Mouse (Mus musculus) cortical plate, adult 2 months (tissue): ENCODE measurements around the gene Slc35b2. TPM values are rescaled to one million over a fixed set of nuclear protein-coding genes. Genes with fewer than 3 reads are reported as not detected.

Source experiments
- H3K27ac ChIP-seq: fragments of 200-500 bp; 2 replicates; pipeline ENCODE4 v1.5.1; 2012; ENCODE audit warnings: low read length, control low read depth, inconsistent platforms; ENCODE audit not compliant: insufficient read depth
- H3K4me1 ChIP-seq: fragments of 200-500 bp; 2 replicates; pipeline ENCODE4 v1.6.1; 2011; ENCODE audit warnings: low read length; ENCODE audit not compliant: control insufficient read depth, insufficient read depth
- H3K4me3 ChIP-seq: fragments of 200-500 bp; 2 replicates; pipeline ENCODE4 v1.5.1; 2011; ENCODE audit warnings: mild to moderate bottlenecking, low read length, control low read depth; ENCODE audit not compliant: insufficient read depth
- CTCF ChIP-seq: fragments of 200-500 bp; IDR thresholded peaks from 2 replicates; pipeline ENCODE4 v1.5.1; 2011; ENCODE audit warnings: mild to moderate bottlenecking, control low read depth, low read length; ENCODE audit not compliant: insufficient read depth; ENCODE audit errors: extremely low read depth
- POLR2A ChIP-seq: fragments of 200-500 bp; IDR thresholded peaks from 2 replicates; pipeline ENCODE4 v1.6.1; 2011; ENCODE audit warnings: mild to moderate bottlenecking, low read length, control low read depth; ENCODE audit not compliant: insufficient read depth; ENCODE audit errors: extremely low read depth
- polyA plus RNA-seq: library from polyadenylated mRNA; depleted of rRNA; stranded (reverse); fragments of >200 nt; gene quantifications from 2 replicates; pipeline ENCODE4 v1.2.3, GENCODE M21; 2012

The Slc35b2 gene
- polyA plus RNA-seq, 1 experiment, result 52.6 TPM

DNA sequence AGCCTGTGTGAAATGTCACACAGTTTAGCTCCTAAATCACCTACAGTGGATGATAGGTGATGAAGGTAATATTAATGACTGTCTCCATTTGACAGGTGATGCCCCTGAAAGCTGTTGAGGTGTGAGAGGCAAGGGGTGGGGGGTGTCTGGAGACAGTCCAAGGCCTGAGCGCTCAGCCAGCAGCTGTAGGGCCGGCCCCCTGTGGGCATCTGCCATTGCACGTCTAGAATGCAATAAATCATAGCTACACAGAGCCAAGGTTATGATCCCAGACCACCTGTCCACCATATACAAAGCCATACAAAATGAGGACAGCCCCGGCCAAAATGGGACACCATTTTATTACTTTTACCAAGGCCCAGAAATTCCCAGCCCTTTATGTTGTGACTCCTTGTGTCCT is 38.7 kb upstream of the Slc35b2 start:
- Histone ChIP-seq H3K4me3 (no peak overlapping the region), H3K4me1 (peaks cover 2% of the 10 kb centered on the region; the same call in 1 of the 2 replicates), H3K27ac (no peak overlapping the region)
- TF ChIP-seq POLR2A (no peak), CTCF (no peak)

DNA sequence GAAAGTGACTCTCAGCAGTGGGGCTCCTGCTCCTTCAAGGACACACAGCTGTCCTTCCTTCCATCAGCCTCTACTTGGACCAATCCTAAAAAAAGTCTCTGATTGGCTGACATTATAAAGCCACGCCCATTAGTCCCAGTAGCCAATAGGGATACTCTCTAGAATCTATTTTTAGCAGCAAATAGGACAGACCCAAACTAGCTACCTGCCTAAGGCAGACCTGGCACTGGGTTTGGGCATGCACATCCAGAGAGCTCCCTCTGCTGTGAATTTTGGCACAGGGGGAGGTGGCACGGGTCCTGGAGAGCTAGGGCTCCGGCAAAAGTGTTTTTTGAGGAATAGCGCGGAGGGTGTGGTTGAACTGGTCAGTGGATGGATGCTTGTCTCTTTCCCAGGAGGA is 37.1 kb upstream of the Slc35b2 start:
- no peak overlapping the region for H3K4me3 ChIP-seq
- H3K27ac ChIP-seq, result no peak overlapping the region
- TF ChIP-seq CTCF, result no peak
- no peak for TF ChIP-seq POLR2A
- peaks cover 2% of the 10 kb centered on the region; the same call in 1 of the 2 replicates for H3K4me1 ChIP-seq

DNA sequence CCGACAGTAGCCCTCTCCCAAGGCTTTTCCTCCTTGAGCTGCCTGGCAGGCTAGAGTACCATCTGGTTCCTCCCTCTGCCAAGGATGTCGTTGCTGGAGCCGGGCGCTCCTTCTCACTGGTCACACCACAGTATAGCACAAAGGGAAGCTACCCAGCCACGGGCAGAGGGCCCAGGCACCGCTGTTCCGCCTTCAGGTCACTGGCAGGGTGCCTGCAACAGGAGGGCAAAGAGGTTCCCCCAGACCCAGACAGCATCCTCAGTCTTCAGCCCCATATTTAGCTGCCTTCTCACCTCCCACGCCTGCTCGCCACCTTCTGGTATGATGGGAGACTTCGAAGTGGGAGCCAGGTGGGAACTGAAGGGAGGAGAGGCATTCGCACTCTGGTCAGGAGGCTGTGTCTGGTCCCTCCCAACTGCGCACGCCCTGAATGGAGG is 33.3 kb upstream of the Slc35b2 start:
- Histone ChIP-seq H3K4me3 (no peak overlapping the region), H3K27ac (no peak overlapping the region), H3K4me1 (no peaks in the 10 kb centered on the region)
- TF ChIP-seq CTCF (no peak), POLR2A (no peak)

DNA sequence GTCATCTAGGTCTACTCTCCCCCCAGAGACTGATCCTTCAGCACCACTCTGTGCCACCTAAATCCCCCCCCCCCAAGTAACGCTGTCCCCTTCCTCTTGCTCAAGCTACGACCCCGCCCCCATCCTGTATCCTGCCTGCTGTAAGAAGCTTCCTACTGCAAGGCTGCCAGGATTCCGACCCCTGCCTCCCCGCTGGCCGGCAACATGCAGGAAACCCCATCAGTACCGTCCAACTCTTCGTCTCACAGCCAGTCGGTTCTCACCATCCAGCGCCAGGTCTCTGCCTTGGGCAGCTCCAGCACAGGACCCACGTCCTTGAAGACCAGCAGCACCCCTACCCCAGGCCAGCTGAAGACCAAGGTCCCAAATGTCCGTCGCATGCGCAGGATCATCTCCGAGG is 30.8 kb upstream of the Slc35b2 start:
- TF ChIP-seq CTCF, result no peak
- no peak for TF ChIP-seq POLR2A
- Histone ChIP-seq H3K4me1 (no peaks in the 10 kb centered on the region; the same call in 1 of the 2 replicates), H3K4me3 (no peak overlapping the region), H3K27ac (no peak overlapping the region)

DNA sequence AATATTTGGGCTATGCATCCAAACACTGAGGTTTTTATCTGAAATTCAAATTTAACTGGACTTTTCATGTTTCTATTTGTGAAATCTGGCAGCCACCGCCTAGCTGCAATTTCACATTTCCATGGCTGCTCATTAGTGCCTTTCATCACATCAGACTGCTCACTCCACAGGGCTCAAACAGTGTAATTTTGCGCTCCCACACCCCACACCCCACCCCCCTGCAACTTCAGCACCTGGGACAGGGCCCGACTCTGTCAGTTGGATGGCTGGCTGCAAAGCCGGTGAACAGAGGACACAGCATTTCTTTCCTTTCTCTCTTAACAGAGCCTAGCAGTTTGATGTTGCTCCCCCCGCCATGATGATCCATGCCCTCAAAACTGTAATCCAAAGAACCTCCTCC is 27.4 kb upstream of the Slc35b2 start:
- Histone ChIP-seq H3K4me3 (no peak overlapping the region), H3K27ac (no peak overlapping the region), H3K4me1 (peaks cover 3% of the 10 kb centered on the region; the same call in 1 of the 2 replicates)
- TF ChIP-seq CTCF, result no peak
- no peak for TF ChIP-seq POLR2A

DNA sequence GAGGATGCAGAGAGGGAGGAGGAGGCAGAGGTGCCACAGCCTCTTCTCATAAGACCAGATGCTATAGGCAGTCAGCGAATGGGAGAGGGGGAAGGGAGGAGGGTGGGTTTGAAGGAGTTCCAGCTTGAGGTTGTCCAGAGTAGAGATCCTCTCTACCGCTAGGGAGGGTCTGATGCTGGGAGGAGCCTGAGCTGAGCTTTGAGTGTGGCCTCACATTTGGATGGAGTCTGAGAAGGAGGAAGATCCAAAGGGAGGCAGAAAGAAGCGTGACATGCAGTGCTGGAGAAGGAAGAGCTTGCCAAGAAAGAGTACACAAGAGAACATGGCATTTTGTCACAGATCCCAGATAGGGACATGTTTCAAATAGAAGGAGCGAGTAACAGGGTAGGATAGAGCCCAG is 25.3 kb upstream of the Slc35b2 start:
- H3K27ac ChIP-seq, result no peak overlapping the region
- TF ChIP-seq CTCF (no peak), POLR2A (no peak)

DNA sequence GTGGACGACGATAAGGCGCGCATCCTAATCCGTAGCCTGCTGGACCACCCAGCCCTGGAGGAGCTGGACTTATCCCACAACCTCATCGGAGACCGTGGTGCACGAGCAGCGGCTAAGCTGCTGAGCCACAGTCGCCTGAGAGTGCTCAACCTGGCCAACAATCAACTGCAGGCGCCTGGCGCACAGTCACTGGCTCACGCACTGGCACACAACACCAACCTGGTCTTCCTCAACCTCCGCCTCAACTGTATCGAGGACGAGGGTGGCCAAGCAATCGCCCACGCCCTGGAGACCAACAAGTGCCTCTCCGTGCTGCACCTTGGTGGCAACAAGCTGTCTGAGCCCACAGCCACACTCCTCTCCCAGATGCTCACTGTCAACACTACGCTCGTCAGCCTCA is 24.0 kb upstream of the Slc35b2 start:
- H3K27ac ChIP-seq, result peak overlapping the region; percentile 14; the same call in 1 of the 2 replicates
- TF ChIP-seq CTCF (no peak), POLR2A (no peak)
- no peak overlapping the region for H3K4me3 ChIP-seq
- H3K4me1 ChIP-seq, result peaks cover 11% of the 10 kb centered on the region

More for the DNA sequence above, 25.3 kb upstream of the Slc35b2 start:
- Histone ChIP-seq H3K4me3 (no peak overlapping the region), H3K4me1 (peaks cover 9% of the 10 kb centered on the region; the same call in 1 of the 2 replicates)

DNA sequence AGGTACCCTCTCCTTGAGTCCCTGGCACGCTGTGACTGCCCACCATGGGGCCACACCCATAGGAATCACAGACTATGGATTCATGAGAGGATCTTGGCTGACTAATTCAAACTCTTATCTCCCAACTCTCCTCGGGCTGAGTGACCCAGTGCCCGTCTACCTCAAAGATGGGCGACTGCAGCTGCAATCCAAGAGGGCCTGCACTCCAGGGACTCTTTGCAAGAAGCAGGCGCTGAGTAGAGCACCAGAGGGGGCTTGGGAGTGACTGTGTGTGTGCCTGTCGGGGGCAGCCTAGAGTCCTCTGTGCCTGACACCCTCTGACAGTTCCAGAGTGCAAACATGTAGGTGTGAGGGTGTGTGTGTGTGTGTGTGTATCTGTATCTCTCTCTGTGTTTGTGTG is 21.5 kb upstream of the Slc35b2 start:
- peaks cover 11% of the 10 kb centered on the region for H3K4me1 ChIP-seq
- H3K27ac ChIP-seq, result no peak overlapping the region; the same call in 1 of the 2 replicates
- H3K4me3 ChIP-seq, result no peak overlapping the region
- no peak for TF ChIP-seq CTCF
- no peak for TF ChIP-seq POLR2A

DNA sequence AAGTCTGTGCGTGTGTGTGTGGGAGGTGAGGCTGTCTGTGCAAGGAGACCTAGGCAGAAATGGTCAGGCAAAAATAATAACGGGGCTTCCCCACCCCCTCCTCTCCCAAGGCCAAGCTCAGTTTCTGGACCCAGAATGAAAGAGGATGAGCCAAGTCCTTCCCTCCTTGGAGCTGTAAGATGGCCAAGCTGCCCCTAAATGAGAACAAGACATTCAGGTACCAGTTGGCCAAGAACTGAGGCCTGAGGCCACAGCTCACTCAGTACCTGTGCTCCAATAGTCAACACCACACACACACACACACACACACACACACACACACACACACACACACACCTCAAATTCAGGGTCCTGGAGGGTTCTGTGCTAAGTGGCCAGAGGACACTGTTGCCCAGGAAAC is 21.0 kb upstream of the Slc35b2 start:
- TF ChIP-seq CTCF (no peak), POLR2A (no peak)
- Histone ChIP-seq H3K4me1 (peaks cover 11% of the 10 kb centered on the region), H3K27ac (peak overlapping the region; percentile 32; the same call in 1 of the 2 replicates), H3K4me3 (no peak overlapping the region)

DNA sequence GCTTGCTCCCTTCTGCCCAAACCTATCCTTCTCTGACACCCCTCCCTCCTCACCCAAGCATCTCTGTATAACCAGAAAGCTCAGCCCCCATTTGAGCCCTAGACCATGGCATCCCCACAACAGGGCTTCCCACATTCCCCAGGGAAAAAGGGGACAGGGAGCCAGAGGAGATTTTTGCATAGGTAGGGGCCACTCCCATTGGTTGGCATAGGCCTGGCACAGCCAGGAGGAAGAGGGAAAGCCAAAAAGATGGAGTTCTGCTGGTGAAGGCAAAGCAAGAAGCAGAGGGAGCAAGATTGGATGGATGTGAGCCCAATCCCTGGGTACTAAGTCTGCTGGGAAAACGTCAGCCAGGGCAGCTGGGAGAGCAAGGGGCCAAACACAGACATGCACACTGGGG is 20.6 kb upstream of the Slc35b2 start:
- TF ChIP-seq POLR2A, result no peak
- TF ChIP-seq CTCF, result no peak
- Histone ChIP-seq H3K4me1 (peaks cover 11% of the 10 kb centered on the region), H3K27ac (peak overlapping the region; percentile 32; the same call in 1 of the 2 replicates), H3K4me3 (no peak overlapping the region)

DNA sequence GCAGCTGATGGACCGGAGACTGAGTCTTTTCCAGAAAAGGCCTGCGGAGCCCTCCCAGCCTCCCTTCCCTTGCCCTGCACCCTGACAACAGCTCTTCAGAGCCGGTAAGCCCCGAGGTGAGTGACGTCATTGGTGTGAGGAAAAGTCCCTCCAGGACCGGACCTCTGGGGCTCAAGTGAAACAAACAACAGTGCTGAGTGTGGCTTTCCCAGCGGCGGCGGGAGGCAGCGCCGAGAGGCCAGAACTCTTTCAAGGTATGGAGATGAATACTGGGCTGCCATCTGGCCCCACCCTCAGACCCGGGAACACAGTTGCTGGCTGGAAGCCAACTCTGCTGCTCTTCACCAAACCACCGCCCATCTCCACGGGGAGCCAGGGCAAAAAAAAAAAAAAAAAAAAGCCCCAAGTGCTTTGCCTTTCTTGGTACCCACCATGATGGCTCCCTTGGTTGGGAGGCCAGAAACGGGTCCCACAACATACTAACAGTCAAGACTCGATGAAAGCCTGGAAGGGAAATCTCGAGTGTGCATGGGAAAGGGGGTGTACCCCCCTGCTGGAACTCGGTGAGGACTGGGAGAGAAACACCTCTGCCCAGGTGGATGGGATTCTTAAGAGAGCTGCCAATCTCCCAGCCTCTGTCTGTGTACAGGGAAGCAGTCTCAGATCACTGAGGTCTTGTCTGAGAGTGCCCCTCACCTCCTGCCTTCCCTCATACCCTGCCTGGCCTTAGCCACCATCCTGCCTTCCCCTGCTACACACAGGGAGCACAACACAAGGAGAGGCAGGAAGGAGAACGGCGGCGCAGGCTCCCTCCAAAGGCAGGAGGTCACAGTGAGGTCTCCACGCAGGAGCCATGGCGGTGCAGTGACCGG is 19.4 kb upstream of the Slc35b2 start:
- TF ChIP-seq CTCF (no peak), POLR2A (no peak)
- peaks cover 11% of the 10 kb centered on the region for H3K4me1 ChIP-seq
- peak overlapping the region; percentile 63 for H3K27ac ChIP-seq
- H3K4me3 ChIP-seq, result no peak overlapping the region
